In the genomic region with DNA sequence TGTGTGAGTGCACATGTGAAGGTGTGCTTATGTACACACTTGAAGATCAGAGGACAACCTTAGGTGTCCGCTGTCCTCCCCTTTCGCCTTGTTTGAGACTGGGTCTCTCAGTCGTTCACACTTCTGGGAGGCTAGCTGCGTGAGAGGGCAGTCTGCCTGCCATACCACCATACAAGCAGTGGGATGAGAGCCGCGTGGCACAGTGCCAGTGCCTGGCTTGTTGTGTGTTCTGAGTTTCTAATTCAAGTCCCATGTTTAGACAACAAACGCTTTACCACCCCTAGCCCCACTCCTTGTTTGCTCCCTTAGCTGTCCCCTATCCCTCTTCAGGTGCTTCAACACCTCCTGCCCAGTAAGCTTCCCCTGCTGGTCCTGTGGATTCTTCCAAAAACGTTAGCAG, we compare ENCODE assay signal across 22 mouse cellular contexts. TPM values are rescaled to one million over a fixed set of nuclear protein-coding genes. Genes with fewer than 3 reads are reported as not detected.
"Had no signal": no experiment of that assay in that cellular context is flagged by ENCODE, and none has a peak within 500 bp of the region (broad histone marks: within the 10 kb centered on the region; RNA-seq: fewer than 3 reads in every experiment).

No protein-coding gene starts in this region.

- H3K9ac ChIP-seq: liver, embryonic 12.5 days; liver, embryonic 15.5 days; lung, embryonic 15.5 days; midbrain, embryonic 12.5 days; midbrain, embryonic 15.5 days; neural tube, embryonic 13.5 days; stomach, embryonic 15.5 days had no signal

- ATAC-seq: intestine, postnatal 0 days; liver, embryonic 12.5 days; midbrain, embryonic 15.5 days had no signal

- DNase-seq: kidney, postnatal 14 days; kidney, postnatal 4 days; lung, adult 18-20 months; lung, postnatal 10 days; lung, postnatal 36 days; retina, postnatal 1 day; right cerebral cortex, postnatal 25 days; spleen, adult 18-20 months; thymus, adult 2 months; thymus, postnatal 14 days; thymus, postnatal 4 days had no signal

- H3K27ac ChIP-seq: liver, embryonic 12.5 days; liver, embryonic 15.5 days; lung, embryonic 15.5 days; midbrain, embryonic 12.5 days; midbrain, embryonic 15.5 days; neural tube, embryonic 13.5 days; stomach, embryonic 15.5 days had no signal

- H3K4me3 ChIP-seq: liver, embryonic 12.5 days; liver, embryonic 15.5 days; lung, embryonic 15.5 days; midbrain, embryonic 12.5 days; midbrain, embryonic 15.5 days; myocyte; neural tube, embryonic 13.5 days; stomach, embryonic 15.5 days had no signal

- H3K36me3 ChIP-seq: liver, embryonic 12.5 days; liver, embryonic 15.5 days; lung, embryonic 15.5 days; midbrain, embryonic 12.5 days; midbrain, embryonic 15.5 days; neural tube, embryonic 13.5 days; stomach, embryonic 15.5 days had no signal

- H3K4me1 ChIP-seq: liver, embryonic 12.5 days; liver, embryonic 15.5 days; lung, embryonic 15.5 days; midbrain, embryonic 12.5 days; midbrain, embryonic 15.5 days; neural tube, embryonic 13.5 days; stomach, embryonic 15.5 days had no signal

- H3K9me3 ChIP-seq: liver, embryonic 12.5 days; liver, embryonic 15.5 days; lung, embryonic 15.5 days; midbrain, embryonic 12.5 days; midbrain, embryonic 15.5 days; neural tube, embryonic 13.5 days; stomach, embryonic 15.5 days had no signal

- H3K4me2 ChIP-seq: liver, embryonic 12.5 days; liver, embryonic 15.5 days; lung, embryonic 15.5 days; midbrain, embryonic 12.5 days; midbrain, embryonic 15.5 days; neural tube, embryonic 13.5 days; stomach, embryonic 15.5 days had no signal

- H3K27me3 ChIP-seq: liver, embryonic 15.5 days; midbrain, embryonic 12.5 days; midbrain, embryonic 15.5 days; neural tube, embryonic 13.5 days; stomach, embryonic 15.5 days had no signal

RNA-seq across cellular contexts. Expression of gene Mfsd2a, which starts 11.1 kb away (rescaled TPM):
- total RNA-seq: megakaryocyte-erythroid progenitor cell, adult 5-6 weeks; monocyte, adult 5-6 weeks had no signal
